Mouse (Mus musculus) A20 (cell line): ENCODE results near the gene Zfp947.
"Not testable (repeated sequence)": the region's sequence is repeated elsewhere in the genome, so short reads cannot be mapped to it uniquely, and the experiment has no call there.

ENCODE experiments used
- DNase-seq: peaks from one replicate; pipeline ENCODE4 v3.0.0-alpha.2; 2011; ENCODE audit warnings: low read depth, low spot score

Zfp947 gene

DNA sequence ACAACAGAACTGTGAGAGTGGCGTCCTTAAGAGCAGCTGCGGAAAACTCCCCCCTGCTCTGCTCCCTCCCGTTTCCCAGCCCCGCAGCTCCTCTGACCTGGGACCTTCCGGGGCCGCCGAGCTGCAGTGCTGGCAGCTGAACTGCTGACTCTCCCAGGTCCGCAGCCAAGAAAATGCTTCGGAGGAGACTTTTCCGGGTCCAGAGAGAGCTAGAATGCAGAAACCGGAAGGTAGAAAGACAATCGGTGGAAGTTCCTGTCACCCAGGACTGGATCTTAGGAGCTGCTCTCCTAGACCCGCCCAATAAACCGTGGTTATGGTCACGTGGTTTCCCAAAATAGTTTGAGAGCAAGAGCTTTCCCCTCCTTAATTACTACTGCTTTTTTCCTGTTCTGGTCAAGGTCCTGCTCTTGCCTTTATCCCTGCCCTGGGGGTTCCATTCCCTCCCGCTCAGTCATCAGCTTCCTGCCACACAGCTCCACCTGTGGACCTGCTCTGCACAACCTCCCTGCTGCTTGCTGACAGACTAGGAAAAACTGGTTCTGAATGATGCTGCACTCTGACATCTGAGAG, at the start of gene Zfp947:
TSS of gene Zfp947 (minus strand) at position 469 of the 573 bp plus-strand sequence.
- DNase-seq, result peak; percentile 18

DNA sequence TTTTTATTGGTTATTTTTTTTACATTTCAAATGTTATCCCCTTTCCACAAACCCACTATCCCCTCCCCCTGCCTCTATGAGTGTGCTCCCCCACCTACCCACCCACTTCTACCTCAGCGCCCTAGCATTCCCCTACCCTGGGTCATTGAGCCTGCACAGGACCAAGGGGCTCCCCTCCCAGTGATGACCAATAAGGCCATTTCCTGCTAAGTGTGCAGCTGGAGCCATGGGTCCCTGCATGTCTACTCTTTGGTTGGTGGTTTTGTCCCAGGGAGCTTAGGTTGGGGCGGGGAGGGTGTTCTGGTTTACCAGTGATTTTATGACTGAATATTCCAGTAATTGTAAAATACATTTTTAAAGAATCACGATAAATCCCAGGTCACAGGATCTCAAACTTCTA, 686 bp downstream of the Zfp947 start:
- DNase-seq, result peak; percentile 3

DNA sequence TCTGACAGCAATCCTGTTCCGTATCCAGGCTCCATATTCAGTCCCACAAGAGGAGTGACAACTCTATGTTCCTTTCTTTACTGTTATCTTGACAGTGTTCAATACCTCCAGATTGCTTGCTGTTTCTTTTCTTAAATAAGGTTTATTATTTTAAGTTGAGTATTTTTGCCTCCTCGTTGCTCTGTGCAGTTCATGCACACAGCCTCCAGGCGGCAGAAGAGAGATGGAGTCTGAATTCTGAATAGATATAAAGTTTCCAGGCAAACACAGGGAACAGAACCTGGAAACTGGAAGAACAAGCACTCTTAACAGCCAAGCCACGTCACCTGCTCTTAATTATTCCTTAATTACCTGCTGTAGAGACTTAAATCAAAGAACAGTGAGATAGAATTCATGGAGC, 12.0 kb downstream of the Zfp947 start:
- DNase-seq, result not testable (repeated sequence)

DNA sequence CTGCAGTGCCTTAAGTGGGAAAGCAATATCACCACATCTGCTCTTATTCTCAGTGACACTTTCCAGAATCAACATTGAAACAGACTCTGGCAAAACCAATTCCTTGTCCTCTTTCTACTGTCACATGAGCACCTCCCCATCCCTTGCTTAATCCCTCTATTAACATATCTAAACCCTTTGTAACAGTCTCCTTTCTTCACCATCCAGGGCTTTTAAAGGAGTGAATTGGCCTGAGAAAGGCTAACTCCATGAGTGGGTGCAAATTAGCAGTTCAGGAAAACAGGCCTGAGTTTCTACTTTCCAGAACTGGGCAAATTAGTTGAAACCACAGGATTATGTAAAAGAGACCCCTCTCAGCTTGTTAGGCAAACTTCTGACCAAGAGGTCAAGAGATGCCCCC, 47.2 kb downstream of the Zfp947 start:
- DNase-seq, result no peak
